Mouse (Mus musculus) natural killer cell, adult 2 months (primary cell): ENCODE data around the gene Arid5b.

Experiments used
- DNase-seq, 2 experiments: peaks; one replicate each; pipeline ENCODE4 v3.0.0; 2022; ENCODE audit warnings: low spot score in 2 of 2

The Arid5b gene

GRCm38 (mm10) chr10:68164723-68165706, 113.5 kb downstream of the Arid5b start:
- peak in 1 of 2 experiments; percentile 9 for DNase-seq

DNA sequence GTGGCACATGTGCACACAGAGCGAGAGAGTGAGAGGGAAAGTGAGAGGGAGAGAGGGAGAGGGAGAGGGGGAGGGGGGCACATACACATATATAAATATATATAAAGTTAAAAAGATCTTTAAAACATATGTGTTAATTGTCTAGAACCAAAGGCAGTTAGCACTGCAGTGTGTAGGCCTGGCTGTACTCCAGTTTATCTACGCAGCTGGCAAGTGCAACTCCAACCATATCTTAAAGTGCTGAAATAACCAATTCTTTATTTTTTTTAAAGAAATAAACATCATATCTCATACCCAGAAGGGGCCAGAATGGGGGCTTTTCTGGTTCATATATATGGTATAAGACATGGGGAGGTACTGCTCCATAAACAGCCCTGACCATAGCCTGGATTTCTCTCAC, 114.4 kb downstream of the Arid5b start:
- no peak for DNase-seq

GRCm38 (mm10) chr10:68159759-68160158, 118.8 kb downstream of the Arid5b start:
- no peak for DNase-seq

DNA sequence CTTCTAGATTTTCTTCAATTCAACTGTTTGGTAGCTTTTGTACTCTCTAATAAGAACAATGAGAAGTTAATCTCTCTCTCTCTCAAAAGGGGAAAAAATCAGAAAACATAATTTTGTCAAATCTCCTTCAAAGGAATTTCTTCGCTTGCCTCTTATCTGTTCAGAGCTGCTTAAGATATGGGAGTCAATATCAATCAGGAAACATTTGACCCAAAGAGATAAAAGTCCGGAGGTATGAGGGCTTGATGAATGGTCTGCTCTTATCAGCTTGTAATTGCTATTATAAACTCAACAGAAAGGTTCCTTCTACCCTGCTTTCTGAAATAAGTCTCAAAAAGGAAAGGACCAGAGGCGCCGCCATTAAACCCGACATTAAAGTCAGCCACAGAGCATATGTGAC, 120.0 kb downstream of the Arid5b start:
- DNase-seq, result no peak

DNA sequence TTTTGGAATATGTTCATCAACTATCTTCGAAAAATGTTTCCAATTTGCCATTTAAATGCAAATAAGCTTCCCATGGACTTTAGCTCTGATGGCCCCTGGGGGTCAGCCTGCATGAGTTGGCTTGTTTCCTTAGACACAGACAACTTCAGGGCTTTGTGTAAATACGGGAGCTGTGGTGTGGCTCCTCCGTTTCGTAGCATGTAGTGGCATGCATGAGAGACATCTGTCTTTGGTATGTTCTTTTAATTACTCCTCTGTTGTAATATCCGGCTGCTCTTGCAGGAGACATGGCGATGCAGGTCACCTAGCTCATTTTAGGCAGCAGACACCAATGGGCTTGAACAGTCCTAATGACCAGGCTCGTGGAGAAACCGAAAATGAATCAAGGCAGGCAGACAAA, 121.0 kb downstream of the Arid5b start:
- no peak for DNase-seq

- DNase-seq, result no peak
These were observed 121.8 kb downstream of the Arid5b start for GRCm38 (mm10) chr10:68156646-68157245.

GRCm38 (mm10) chr10:68156159-68156558, 122.4 kb downstream of the Arid5b start:
- no peak for DNase-seq

GRCm38 (mm10) chr10:68155431-68156119, 123.0 kb downstream of the Arid5b start:
- no peak for DNase-seq

DNA sequence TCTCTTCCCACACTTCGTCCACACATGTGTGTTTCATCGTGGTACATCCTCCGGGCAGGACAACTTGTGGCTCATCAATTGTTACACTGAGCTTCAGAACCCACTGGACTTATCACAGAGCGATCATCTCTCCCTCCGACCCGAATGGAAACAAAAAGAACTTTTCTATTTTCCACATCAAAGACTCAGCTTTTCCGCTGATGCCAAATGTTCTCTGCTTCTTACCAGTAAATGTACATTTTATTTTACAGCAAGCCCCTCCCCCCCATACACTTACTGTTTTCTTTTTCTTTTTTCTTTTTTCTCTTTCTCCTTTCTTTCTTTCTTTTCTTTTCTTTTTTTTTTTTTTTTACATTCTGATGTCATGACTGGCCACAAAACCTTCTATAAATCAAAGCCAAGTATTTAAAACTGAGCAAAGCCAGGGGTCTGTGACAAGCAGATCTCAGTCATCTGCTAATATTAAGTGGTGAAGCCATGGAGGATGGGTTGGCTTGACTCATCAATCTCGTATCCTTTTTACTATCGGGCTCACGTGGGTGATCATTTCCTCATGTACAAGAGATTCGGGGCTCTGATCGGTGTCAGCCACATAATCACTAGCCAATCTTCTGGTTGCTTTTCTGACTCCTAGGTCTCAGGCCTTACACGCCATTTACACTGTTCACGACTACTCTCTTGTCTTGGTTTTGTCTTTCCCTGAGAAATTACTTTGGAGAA, 124.3 kb downstream of the Arid5b start:
- DNase-seq, result no peak

GRCm38 (mm10) chr10:68153344-68154045, 125.0 kb downstream of the Arid5b start:
- no peak for DNase-seq

DNA sequence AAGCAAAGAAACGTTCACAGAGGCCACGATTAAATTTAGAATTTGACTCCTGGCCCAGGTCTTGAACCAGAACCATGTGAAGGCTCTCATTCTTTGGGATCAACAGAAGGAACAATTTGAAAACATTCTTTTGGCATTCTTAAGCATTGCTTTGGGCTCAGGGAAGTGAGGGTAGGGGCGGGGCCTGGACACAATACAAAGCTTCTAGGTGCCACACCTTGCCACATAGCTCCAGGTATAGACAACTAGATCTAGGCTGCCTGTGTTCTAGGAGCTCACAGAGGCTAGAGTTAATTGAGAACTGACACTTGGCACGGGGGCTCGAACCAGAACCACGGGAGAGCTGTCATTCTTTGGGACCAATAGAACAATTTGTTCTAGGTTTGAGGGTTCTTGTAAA, 130.0 kb downstream of the Arid5b start:
- DNase-seq, result no peak

GRCm38 (mm10) chr10:68147730-68148129, 130.8 kb downstream of the Arid5b start:
- DNase-seq, result no peak

- peak; percentile 63 to 68 for DNase-seq
These were observed 131.7 kb downstream of the Arid5b start for GRCm38 (mm10) chr10:68146842-68147241.

DNA sequence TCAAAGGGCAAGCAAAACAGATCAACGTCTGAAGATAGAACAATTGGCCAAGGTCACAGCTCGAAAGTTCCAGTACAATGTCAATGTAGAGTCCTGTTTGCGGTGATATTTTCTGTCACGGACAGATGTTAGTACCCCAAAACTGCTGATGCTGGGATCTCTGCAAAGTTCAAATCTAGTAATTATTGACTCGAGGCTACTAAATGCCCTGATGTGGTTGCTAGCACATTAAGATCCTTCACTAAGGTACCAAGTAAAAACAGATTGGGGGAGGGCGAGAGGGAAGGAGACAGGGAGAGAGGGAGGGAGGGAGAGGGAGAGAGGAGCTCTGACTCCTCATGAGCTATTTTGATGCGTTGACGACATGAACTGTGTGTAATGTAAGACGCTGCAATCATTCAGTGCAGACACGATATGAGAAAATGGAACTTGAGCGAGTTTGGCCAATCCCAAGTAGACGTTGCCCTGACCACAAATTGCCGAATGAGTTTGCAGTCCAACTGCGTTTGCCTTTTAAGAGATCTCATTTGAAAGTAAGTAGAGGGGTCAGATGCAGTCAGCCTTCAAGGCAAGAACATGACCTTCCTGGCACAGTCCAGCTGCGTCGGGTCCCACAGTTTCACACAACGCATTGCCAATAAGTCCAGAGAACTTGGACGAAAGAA, 133.1 kb downstream of the Arid5b start:
- DNase-seq, result no peak

DNA sequence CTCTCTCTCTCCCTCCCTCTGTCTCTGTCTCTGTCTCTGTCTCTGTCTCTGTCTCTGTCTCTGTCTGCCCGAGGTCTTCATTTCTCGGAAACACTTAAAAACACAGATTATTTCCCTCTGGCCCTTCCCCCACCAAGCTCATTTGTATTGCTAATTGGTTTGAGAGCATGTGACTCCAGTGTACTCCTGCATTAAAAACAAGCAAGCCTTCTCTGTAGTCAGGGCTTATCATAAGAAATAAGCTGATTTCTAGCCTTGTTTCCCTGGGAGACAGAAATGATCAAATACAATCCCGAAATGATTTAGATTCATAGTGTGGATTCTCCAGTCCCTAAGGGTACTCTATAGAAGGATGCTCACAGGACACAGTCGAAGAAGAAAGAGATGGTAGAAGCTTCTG, 136.0 kb downstream of the Arid5b start:
- DNase-seq, result no peak

DNA sequence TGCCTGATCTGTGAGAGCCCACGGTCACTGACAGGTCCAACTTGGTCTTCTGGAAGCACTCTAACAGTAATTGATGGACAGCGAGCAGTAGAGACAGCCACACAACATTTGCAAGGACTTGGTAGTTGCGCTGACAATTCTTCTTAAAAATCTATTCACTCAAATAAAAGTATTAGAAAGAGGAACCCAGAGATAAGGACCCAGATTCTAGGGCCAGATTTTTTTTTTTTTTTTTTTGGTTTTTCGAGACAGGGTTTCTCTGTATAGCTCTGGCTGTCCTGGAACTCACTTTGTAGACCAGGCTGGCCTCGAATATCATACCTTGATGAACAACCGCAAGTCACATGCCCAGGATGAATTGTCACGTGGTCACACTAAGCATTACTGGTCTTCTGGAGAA, 137.0 kb downstream of the Arid5b start:
- DNase-seq, result no peak

DNA sequence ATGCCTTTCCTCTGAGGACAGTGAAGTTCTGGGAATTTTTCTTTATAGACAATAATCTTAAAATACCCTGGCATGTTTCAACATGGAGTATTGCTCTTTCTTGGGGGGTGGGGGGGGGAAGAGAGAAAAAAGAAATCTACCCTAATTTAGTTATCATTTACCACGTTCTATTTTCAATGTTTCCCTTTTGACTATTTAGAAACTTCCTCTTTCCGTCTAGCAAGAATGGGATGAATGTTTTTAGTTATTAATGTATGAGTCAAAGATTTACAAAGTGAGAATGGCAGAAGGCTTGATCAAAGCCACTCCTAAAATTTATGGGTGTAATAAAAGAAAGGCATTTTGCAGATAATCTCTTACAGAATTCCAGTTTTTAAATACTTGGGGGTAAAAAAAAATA, 137.7 kb downstream of the Arid5b start:
- no peak for DNase-seq

DNA sequence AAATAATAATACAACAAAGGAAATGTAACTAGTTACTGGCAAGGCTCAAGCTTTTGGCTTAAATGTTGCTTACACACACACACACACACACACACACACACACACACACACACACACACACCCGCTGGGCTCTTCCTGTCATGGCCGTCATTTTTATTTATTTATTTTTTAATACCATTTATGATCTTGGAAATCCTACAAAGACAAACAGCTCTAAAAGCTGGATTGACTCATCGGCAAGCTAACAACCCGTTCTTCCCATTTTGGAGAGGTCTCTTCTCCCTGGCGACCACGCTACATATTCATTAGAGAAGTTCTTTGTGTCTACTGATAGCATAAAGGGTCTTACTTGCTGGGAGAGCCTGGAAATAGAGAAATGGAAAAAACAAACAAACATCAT, 138.2 kb downstream of the Arid5b start:
- no peak for DNase-seq

- no peak for DNase-seq
These were observed 140.4 kb downstream of the Arid5b start for GRCm38 (mm10) chr10:68138123-68138522.

- DNase-seq, result no peak
These were observed 141.2 kb downstream of the Arid5b start for GRCm38 (mm10) chr10:68137151-68137833.
